Mouse (Mus musculus) myocyte (in vitro differentiated cells): ENCODE measurements around the gene Stard13.

Source experiments
- E2F4 ChIP-seq: IDR thresholded peaks from one replicate; pipeline ENCODE4 v1.6.1; 2011; ENCODE audit warnings: mild to moderate bottlenecking, control low read depth, moderate library complexity; ENCODE audit not compliant: insufficient read depth
- MAX ChIP-seq: IDR thresholded peaks from one replicate; pipeline ENCODE4 v1.6.1; 2011; ENCODE audit warnings: low read depth, mild to moderate bottlenecking, control low read depth
- MYOD1 ChIP-seq, 3 experiments: IDR thresholded peaks; one replicate each; pipeline ENCODE4 v1.6.1; 2011; ENCODE audit warnings: control low read depth in 2 of 3, low read depth in 2 of 3, mild to moderate bottlenecking in 2 of 3, moderate library complexity in 1 of 3; ENCODE audit not compliant: insufficient read length in 2 of 3, control insufficient read depth in 1 of 3
- MYOG ChIP-seq, 3 experiments: IDR thresholded peaks; one replicate each; pipeline ENCODE4 v1.6.1; 2011; ENCODE audit warnings: control low read depth in 2 of 3, low read depth in 2 of 3, mild to moderate bottlenecking in 2 of 3; ENCODE audit not compliant: insufficient read length in 2 of 3, control insufficient read depth in 1 of 3, insufficient read depth in 1 of 3
- POLR2A ChIP-seq: IDR thresholded peaks from one replicate; pipeline ENCODE4 v1.6.1; 2011; ENCODE audit warnings: low read depth, mild to moderate bottlenecking, control low read depth, moderate library complexity; ENCODE audit not compliant: insufficient read length
- POLR2AphosphoS2 ChIP-seq: IDR thresholded peaks from one replicate; pipeline ENCODE4 v1.6.1; 2011; ENCODE audit warnings: low read depth, control low read depth; ENCODE audit not compliant: insufficient read length
- TCF12 ChIP-seq: IDR thresholded peaks from one replicate; pipeline ENCODE4 v1.6.1; 2011; ENCODE audit warnings: mild to moderate bottlenecking, control low read depth; ENCODE audit not compliant: poor library complexity, insufficient read depth, severe bottlenecking
- USF1 ChIP-seq: IDR thresholded peaks from one replicate; pipeline ENCODE4 v1.6.1; 2011; ENCODE audit warnings: low read depth, mild to moderate bottlenecking, control low read depth, moderate library complexity

DNA sequence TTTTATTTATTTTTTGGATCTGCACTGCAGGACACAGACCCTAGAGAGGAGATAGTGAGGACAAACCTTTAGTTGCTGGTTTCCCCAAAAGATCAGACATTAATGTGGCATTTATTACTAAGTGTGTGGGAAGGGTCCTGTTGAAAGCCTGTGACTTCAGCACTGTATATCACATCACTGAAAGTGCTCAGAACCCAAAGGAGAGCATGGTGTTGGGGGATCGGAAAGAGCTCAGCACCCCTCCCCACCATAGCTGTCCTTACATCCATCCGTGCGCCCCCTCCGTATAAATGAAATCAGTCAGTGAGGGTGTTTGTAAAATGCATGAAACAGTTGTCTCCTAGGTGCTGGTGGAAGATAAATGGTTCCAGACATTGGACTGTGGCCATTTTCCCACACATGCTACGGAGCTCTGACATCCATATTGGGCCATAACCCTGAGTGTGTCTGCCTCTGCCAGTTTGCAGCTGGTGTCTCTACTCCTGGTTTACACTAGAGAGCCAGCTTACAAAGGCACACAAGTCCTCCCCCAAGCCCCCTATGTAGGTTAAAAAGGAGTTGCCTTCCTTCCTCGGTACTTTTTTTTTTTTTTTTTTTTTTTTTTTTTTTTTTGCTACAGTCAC is 107.5 kb downstream of the Stard13 start:
- no peak for TF ChIP-seq USF1
- no peak for TF ChIP-seq POLR2A
- no peak for TF ChIP-seq E2F4
- no peak for TF ChIP-seq MYOG (IDR thresholded peaks at IDR 0.05; ENCODE audit: control insufficient read depth in 1 of 3, insufficient read depth in 1 of 3, insufficient read length in 2 of 3, low read depth in 2 of 3)
- no peak for TF ChIP-seq MAX
- TF ChIP-seq TCF12, result no peak
- no peak for TF ChIP-seq POLR2AphosphoS2
- TF ChIP-seq MYOD1 (IDR thresholded peaks at IDR 0.05; ENCODE audit: control insufficient read depth in 1 of 3, insufficient read length in 2 of 3, low read depth in 2 of 3), result peak in 1 of 3 experiments; percentile 24
